In the genomic region with DNA sequence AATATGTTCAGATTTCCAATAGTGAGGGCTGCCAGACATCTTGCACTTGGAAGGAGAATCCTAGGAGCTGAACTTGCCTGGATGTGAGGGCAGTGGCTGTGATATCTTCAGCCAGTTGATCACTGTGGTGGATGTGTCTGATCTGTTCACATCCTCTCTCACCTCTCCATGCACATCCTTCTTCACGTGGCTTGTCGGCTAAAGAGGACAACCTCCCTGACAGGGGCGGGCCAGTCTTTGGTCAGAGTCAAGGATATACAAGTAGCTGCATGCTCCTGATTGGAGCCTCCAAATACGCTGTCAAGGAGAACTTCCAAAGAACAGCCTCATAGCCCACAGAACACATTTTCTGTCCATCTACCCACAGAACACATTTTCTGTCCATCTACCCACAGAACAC, we compare ENCODE assay signal across 31 mouse cellular contexts. TPM values are rescaled to one million over a fixed set of nuclear protein-coding genes. Genes with fewer than 3 reads are reported as not detected.
"Had no signal": no experiment of that assay in that cellular context is flagged by ENCODE, and none has a peak within 500 bp of the region (broad histone marks: within the 10 kb centered on the region; RNA-seq: fewer than 3 reads in every experiment).

No protein-coding gene starts in this region.

- H3K9me3 ChIP-seq: limb, embryonic 10.5 days; limb, embryonic 12.5 days; limb, embryonic 13.5 days; limb, embryonic 15.5 days; liver, embryonic 12.5 days; liver, embryonic 13.5 days; liver, embryonic 15.5 days; lung, embryonic 15.5 days; megakaryocyte, embryonic 14.5 days; midbrain, embryonic 10.5 days; midbrain, embryonic 12.5 days; midbrain, embryonic 15.5 days; neural tube, embryonic 12.5 days had no signal

- ATAC-seq: liver, embryonic 12.5 days; liver, postnatal 0 days; lung, postnatal 0 days; midbrain, embryonic 15.5 days; midbrain, embryonic 16.5 days had no signal

- H3K4me2 ChIP-seq: limb, embryonic 12.5 days; limb, embryonic 13.5 days; limb, embryonic 15.5 days; liver, embryonic 11.5 days; liver, embryonic 12.5 days; liver, embryonic 13.5 days; liver, embryonic 15.5 days; lung, embryonic 14.5 days; lung, embryonic 15.5 days; midbrain, embryonic 12.5 days; midbrain, embryonic 15.5 days; neural tube, embryonic 12.5 days had no signal

- H3K4me3 ChIP-seq: limb, embryonic 10.5 days; limb, embryonic 12.5 days; limb, embryonic 13.5 days; limb, embryonic 15.5 days; liver, embryonic 12.5 days; liver, embryonic 13.5 days; liver, embryonic 15.5 days; lung, embryonic 15.5 days; megakaryocyte, embryonic 14.5 days; midbrain, embryonic 10.5 days; midbrain, embryonic 12.5 days; midbrain, embryonic 15.5 days; myocyte; neural tube, embryonic 12.5 days had no signal

- H3K4me1 ChIP-seq: liver, embryonic 13.5 days had no signal

- H3K36me3 ChIP-seq: limb, embryonic 10.5 days; limb, embryonic 12.5 days; limb, embryonic 13.5 days; limb, embryonic 15.5 days; liver, embryonic 12.5 days; liver, embryonic 13.5 days; liver, embryonic 15.5 days; lung, embryonic 15.5 days; midbrain, embryonic 10.5 days; midbrain, embryonic 12.5 days; midbrain, embryonic 15.5 days; neural tube, embryonic 12.5 days had no signal

- H3K27me3 ChIP-seq: midbrain, embryonic 15.5 days; neural tube, embryonic 12.5 days had no signal

- H3K9ac ChIP-seq: limb, embryonic 12.5 days; limb, embryonic 13.5 days; limb, embryonic 15.5 days; liver, embryonic 12.5 days; liver, embryonic 13.5 days; liver, embryonic 14.5 days; liver, embryonic 15.5 days; liver, postnatal 0 days; lung, embryonic 14.5 days; lung, embryonic 15.5 days; midbrain, embryonic 12.5 days; midbrain, embryonic 15.5 days; neural tube, embryonic 12.5 days had no signal

- DNase-seq: left cerebral cortex, postnatal 4 days; liver; liver, embryonic 13.5 days; liver, postnatal 0 days; lung, adult 18-20 months; lung, adult 2 months; lung, embryonic 14.5 days; lung, postnatal 10 days; lung, postnatal 14 days; lung, postnatal 36 days; lung, postnatal 4 days; midbrain, embryonic 14.5 days had no signal

- H3K27ac ChIP-seq: limb, embryonic 10.5 days; limb, embryonic 12.5 days; limb, embryonic 13.5 days; limb, embryonic 15.5 days; liver, embryonic 12.5 days; liver, embryonic 13.5 days; liver, embryonic 14.5 days; liver, embryonic 15.5 days; lung, embryonic 15.5 days; macrophage; midbrain, embryonic 10.5 days; midbrain, embryonic 12.5 days; midbrain, embryonic 15.5 days; neural tube, embryonic 12.5 days had no signal

RNA-seq across cellular contexts. Expression of a gene that starts 58.6 kb away (rescaled TPM):
- total RNA-seq: monocyte, adult 5-6 weeks had no signal
- polyA plus RNA-seq: macrophage had no signal
